Mouse (Mus musculus): ENCODE measurements at regions not wholly inside any gene's neighbourhood (a gene's known extent, or its start where the extent isn't known, plus 50 kb on each side); places are given as distances from the start of the nearest gene placed in this dataset.
A peak's percentile ranks its signal among the peaks of the same experiment; 100 is the strongest.

DNA sequence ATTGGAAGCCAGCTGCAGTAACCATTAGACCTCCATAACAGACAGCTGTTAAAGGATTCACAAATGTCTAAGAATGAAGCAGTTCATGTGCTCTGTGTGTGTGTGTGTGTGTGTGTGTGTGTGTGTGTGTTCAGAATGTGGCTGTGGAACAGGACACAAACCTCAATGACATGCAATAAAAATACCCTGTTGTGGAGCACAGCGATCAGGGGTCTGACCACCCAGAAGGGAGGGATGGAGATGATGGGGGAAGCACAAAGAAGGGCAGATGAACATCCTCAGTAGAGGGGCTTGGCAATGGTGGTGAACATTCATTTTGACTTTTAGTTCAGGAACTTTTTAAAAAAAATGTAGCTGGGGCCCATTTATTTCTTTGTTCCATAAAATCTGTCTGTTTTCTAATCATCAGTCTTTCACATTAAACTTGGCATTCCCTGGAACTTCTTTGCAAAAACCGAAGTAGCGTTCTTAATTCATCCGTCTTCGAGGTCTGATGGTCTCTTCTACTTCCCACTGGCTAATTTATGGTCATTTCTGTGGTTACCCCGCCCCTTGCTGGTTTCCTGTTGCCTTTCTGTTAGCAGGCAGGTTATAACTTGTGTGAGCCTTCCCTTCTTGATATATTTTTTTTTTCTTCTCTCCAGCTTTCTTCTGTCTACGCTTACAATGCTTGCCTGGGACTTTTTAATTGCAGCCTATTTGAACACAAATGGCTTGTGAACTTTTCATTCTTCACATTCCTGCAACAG lies 165.6 kb downstream of the Usp46 start:
- Histone ChIP-seq H3K4me3 (no peak overlapping the region), H3K27ac (no peak overlapping the region), H3K9me3 (no peaks in the 10 kb centered on the region), H3K4me2 (no peak overlapping the region), H3K9ac (no peak overlapping the region), H3K4me1 (peaks cover 10% of the 10 kb centered on the region), H3K27me3 (no peaks in the 10 kb centered on the region), H3K36me3 (no peaks in the 10 kb centered on the region)
- WGBS = 49% methylated on average over 7 of the region's 7 CpGs
- ATAC-seq (ENCODE audit: borderline replicate concordance, extremely low read depth, low FRiP score, low TSS enrichment) = no peak

DNA sequence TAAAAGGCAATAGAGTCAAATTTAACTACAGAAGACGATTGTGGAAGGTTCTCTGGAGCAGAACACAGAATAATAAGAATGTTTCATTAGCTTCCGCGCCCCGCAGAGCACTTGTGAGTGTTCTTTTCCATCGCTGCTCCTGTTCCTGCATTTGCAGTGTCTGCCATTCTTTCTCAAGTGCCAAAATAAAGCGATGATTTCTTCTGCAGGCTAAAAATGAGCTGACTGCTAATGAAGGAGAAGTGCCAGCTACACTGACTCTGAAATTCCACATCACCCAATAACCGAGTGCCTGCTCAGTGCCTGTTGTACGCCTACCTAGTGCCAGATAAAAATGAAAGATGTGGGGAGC lies 165.0 kb downstream of the Usp46 start:
- peaks cover 10% of the 10 kb centered on the region for H3K4me1 ChIP-seq
- no peak for ATAC-seq (ENCODE audit: borderline replicate concordance, extremely low read depth, low FRiP score, low TSS enrichment)
- H3K27ac ChIP-seq = no peak overlapping the region
- 59% methylated on average over 8 of the region's 8 CpGs for WGBS
- H3K36me3 ChIP-seq = no peaks in the 10 kb centered on the region
- H3K27me3 ChIP-seq = no peaks in the 10 kb centered on the region
- H3K4me2 ChIP-seq = no peak overlapping the region
- no peak overlapping the region for H3K4me3 ChIP-seq
- H3K9ac ChIP-seq = no peak overlapping the region
- no peaks in the 10 kb centered on the region for H3K9me3 ChIP-seq

DNA sequence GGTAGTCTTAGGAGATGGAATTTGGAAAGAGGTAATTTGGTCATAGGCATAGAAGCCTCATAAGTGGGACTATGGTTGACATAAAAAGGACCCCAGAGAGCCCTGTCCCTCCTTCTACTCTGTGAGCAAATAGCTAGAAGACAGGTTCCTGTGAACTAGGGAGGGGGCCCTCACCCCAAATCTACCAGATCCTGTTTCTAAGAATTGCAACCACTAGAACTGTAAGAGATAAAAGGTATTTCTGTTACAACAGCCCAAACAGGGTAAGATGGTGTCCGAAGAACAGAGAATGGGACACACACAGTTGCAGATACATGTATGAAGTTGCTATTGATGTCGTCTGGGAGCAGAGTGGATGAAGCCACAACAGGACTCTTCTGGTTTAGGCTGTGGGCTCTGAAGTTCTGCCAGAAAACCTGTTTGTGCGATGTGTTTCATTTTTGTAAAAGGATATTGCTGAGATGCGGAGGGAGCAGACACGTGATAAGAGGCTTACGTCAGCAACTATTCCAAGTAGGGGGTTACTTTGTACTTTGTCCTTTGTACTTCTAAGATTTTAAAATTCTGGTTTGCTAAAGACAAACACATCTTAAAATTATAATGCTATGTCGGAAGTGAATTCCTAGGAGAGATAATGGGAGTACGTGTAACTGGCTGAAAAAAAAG lies 164.0 kb downstream of the Usp46 start:
- Histone ChIP-seq H3K4me3 (no peak overlapping the region), H3K4me2 (no peak overlapping the region), H3K4me1 (peaks cover 7% of the 10 kb centered on the region; the same call in 1 of the 2 replicates), H3K9me3 (no peaks in the 10 kb centered on the region), H3K27ac (no peak overlapping the region), H3K36me3 (no peaks in the 10 kb centered on the region), H3K27me3 (no peaks in the 10 kb centered on the region), H3K9ac (no peak overlapping the region)
- WGBS = 71% methylated on average over 8 of the region's 8 CpGs
- ATAC-seq (ENCODE audit: borderline replicate concordance, extremely low read depth, low FRiP score, low TSS enrichment) = no peak

GRCm38 (mm10) chr5:73912149-73912548 lies 156.1 kb downstream of the Usp46 start:
- H3K4me1 ChIP-seq = no peaks in the 10 kb centered on the region
- H3K4me3 ChIP-seq = no peak overlapping the region
- H3K9me3 ChIP-seq = no peaks in the 10 kb centered on the region
- H3K27me3 ChIP-seq = no peaks in the 10 kb centered on the region
- H3K36me3 ChIP-seq = no peaks in the 10 kb centered on the region
- 75% methylated on average over 1 of the region's 1 CpGs for WGBS
- H3K9ac ChIP-seq = no peak overlapping the region
- H3K4me2 ChIP-seq = no peak overlapping the region
- no peak overlapping the region for H3K27ac ChIP-seq
- no peak for ATAC-seq (ENCODE audit: borderline replicate concordance, extremely low read depth, low FRiP score, low TSS enrichment)

DNA sequence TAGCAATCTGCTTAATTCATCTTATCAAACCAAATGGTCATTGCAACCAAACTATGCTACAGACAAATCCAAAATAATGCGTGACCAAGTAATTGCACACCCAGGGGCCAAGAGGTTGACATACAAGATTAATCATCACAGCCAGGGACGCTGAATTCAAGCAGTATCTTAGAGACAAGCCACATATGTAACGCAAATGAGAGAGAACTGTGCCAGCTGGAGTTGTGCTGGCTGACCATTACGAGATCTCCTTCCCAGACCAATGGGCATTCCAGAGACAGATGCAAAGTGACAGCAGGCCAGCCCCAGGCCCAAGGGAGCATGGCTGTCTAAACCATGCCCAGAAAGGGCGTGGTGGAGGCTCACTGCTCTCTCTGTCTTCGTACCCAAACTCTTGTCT lies 155.1 kb downstream of the Usp46 start:
- Histone ChIP-seq H3K4me3 (no peak overlapping the region), H3K9ac (no peak overlapping the region), H3K9me3 (no peaks in the 10 kb centered on the region), H3K4me2 (no peak overlapping the region), H3K27me3 (no peaks in the 10 kb centered on the region), H3K4me1 (no peaks in the 10 kb centered on the region), H3K27ac (no peak overlapping the region), H3K36me3 (no peaks in the 10 kb centered on the region)
- WGBS = 40% methylated on average over 6 of the region's 6 CpGs
- ATAC-seq (ENCODE audit: borderline replicate concordance, extremely low read depth, low FRiP score, low TSS enrichment) = peak; percentile 78

DNA sequence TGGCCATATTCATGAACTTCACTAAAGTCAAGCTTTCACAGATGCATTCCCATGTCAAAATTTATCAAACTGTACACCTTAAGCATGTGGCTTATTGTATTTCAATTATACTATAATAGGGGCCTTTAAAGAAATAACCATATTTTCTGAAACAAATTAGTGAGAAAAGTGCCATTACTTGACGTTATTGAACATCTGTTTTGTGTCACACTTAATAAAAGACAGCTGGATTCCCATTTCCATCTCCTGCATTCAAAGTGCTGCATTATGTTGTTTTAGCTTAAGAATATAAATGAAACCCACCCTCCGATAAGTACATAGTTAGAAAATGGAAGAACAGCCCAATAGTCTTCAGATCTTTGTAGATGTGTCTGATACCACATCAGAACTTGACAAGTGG lies 150.2 kb downstream of the Usp46 start:
- Histone ChIP-seq H3K36me3 (no peaks in the 10 kb centered on the region), H3K4me1 (no peaks in the 10 kb centered on the region), H3K4me2 (no peak overlapping the region), H3K27me3 (no peaks in the 10 kb centered on the region), H3K9me3 (no peaks in the 10 kb centered on the region), H3K9ac (no peak overlapping the region), H3K27ac (no peak overlapping the region), H3K4me3 (no peak overlapping the region)
- ATAC-seq (ENCODE audit: borderline replicate concordance, extremely low read depth, low FRiP score, low TSS enrichment) = no peak
- WGBS = 62% methylated on average over 2 of the region's 2 CpGs

DNA sequence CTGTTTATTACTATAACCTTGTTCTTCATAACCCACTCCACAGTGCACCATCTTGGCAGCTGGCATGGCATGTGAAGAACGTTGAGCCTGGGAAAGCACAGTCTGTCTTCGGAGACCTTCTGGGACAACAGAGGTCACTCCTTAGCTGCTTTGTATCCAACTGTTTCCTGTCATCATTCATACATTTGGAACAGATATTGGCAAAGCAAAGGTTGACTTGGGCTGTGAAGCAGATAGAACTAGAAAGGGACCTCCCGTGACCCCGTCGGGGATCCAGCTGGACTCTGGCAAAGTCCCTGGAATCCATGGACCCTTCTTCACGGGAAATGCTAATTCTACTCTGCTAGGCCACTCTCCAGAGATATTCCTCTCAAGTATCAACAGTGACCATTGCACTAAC lies 148.3 kb downstream of the Usp46 start:
- Histone ChIP-seq H3K27me3 (no peaks in the 10 kb centered on the region), H3K9ac (no peak overlapping the region), H3K36me3 (no peaks in the 10 kb centered on the region), H3K4me2 (no peak overlapping the region), H3K27ac (no peak overlapping the region), H3K9me3 (no peaks in the 10 kb centered on the region), H3K4me3 (no peak overlapping the region), H3K4me1 (no peaks in the 10 kb centered on the region)
- WGBS = 79% methylated on average over 6 of the region's 6 CpGs
- ATAC-seq (ENCODE audit: borderline replicate concordance, extremely low read depth, low FRiP score, low TSS enrichment) = no peak

DNA sequence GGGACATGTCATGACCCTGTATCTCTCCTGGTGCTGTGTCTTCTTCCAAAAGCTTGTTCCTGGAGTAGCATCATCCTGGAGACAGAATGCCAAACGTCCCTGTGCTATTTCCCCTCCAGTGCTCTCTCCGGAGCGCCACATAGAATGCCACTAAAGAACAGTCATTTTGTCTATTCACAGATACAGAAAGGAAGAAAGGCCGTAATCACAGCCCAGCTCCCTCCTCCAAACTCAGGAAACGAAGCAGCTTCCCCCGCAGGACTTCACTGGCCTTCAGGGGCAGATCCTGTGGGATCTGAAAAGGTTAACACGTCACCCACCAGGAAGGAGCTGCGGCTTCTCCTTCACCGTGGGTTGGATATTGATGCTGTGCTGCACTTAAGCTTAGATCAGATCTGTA lies 140.7 kb downstream of the Usp46 start:
- no peaks in the 10 kb centered on the region for H3K9me3 ChIP-seq
- no peaks in the 10 kb centered on the region for H3K36me3 ChIP-seq
- H3K27me3 ChIP-seq = no peaks in the 10 kb centered on the region
- no peak overlapping the region for H3K27ac ChIP-seq
- H3K4me3 ChIP-seq = no peak overlapping the region
- 59% methylated on average over 9 of the region's 9 CpGs for WGBS
- no peak for ATAC-seq (ENCODE audit: borderline replicate concordance, extremely low read depth, low FRiP score, low TSS enrichment)
- H3K4me2 ChIP-seq = no peak overlapping the region
- H3K4me1 ChIP-seq = 0 out of 2 replicates have a peak, but pooled peaks cover 3% of the 10 kb centered on the region
- H3K9ac ChIP-seq = no peak overlapping the region

GRCm38 (mm10) chr5:73928691-73929090 lies 139.5 kb downstream of the Usp46 start:
- Histone ChIP-seq H3K9me3 (no peaks in the 10 kb centered on the region), H3K4me1 (0 out of 2 replicates have a peak, but pooled peaks cover 3% of the 10 kb centered on the region), H3K27ac (no peak overlapping the region), H3K4me3 (no peak overlapping the region), H3K27me3 (no peaks in the 10 kb centered on the region), H3K4me2 (no peak overlapping the region), H3K9ac (no peak overlapping the region), H3K36me3 (no peaks in the 10 kb centered on the region)
- ATAC-seq (ENCODE audit: borderline replicate concordance, extremely low read depth, low FRiP score, low TSS enrichment) = no peak
- 49% methylated on average over 10 of the region's 10 CpGs for WGBS

DNA sequence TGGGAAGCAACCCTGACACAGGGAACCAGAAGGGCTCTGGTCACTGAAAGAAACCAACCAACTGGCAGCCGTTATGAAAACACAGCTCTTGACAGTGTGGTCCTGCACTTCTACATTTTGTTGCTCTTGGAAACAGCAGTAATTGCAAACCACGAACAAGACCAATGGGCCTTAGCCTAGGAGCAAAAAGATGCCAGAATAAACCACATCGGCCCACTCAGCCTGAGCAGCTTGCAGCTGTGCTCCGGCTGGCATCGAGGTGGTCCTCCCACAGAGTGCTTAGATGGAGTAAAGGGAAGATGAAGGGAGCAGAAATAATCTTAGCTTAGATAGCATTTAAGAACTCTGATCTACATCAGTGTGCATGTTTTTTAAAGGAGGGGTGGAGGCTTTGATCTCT lies 138.0 kb downstream of the Usp46 start:
- no peak overlapping the region for H3K27ac ChIP-seq
- no peaks in the 10 kb centered on the region for H3K27me3 ChIP-seq
- no peaks in the 10 kb centered on the region for H3K36me3 ChIP-seq
- ATAC-seq (ENCODE audit: borderline replicate concordance, extremely low read depth, low FRiP score, low TSS enrichment) = no peak
- H3K9me3 ChIP-seq = no peaks in the 10 kb centered on the region
- 0 out of 2 replicates have a peak, but pooled peaks cover 3% of the 10 kb centered on the region for H3K4me1 ChIP-seq
- no peak overlapping the region for H3K9ac ChIP-seq
- no peak overlapping the region for H3K4me2 ChIP-seq
- 71% methylated on average over 5 of the region's 5 CpGs for WGBS
- H3K4me3 ChIP-seq = no peak overlapping the region

GRCm38 (mm10) chr5:73937799-73938198 lies 130.4 kb downstream of the Usp46 start:
- H3K4me1 ChIP-seq = no peaks in the 10 kb centered on the region
- H3K4me3 ChIP-seq = no peak overlapping the region
- H3K9me3 ChIP-seq = no peaks in the 10 kb centered on the region
- H3K9ac ChIP-seq = no peak overlapping the region
- ATAC-seq (ENCODE audit: borderline replicate concordance, extremely low read depth, low FRiP score, low TSS enrichment) = no peak
- H3K36me3 ChIP-seq = no peaks in the 10 kb centered on the region
- WGBS = 64% methylated on average over 2 of the region's 2 CpGs
- no peaks in the 10 kb centered on the region for H3K27me3 ChIP-seq
- H3K4me2 ChIP-seq = no peak overlapping the region
- no peak overlapping the region for H3K27ac ChIP-seq

GRCm38 (mm10) chr5:73938450-73938849 lies 129.8 kb downstream of the Usp46 start:
- Histone ChIP-seq H3K4me2 (no peak overlapping the region), H3K36me3 (no peaks in the 10 kb centered on the region), H3K9ac (no peak overlapping the region), H3K4me1 (no peaks in the 10 kb centered on the region), H3K9me3 (no peaks in the 10 kb centered on the region), H3K4me3 (no peak overlapping the region), H3K27ac (no peak overlapping the region), H3K27me3 (no peaks in the 10 kb centered on the region)
- 37% methylated on average over 4 of the region's 4 CpGs for WGBS
- no peak for ATAC-seq (ENCODE audit: borderline replicate concordance, extremely low read depth, low FRiP score, low TSS enrichment)

Data from lung, embryonic 15.5 days (tissue).